Mouse (Mus musculus): ENCODE measurements around the gene Riok2. TPM values are rescaled to one million over a fixed set of nuclear protein-coding genes. Genes with fewer than 3 reads are reported as not detected.
"Not testable (repeated sequence)": the region's sequence is repeated elsewhere in the genome, so short reads cannot be mapped to it uniquely, and the experiment has no call there.

Riok2 gene
- 30.6 and 31.0 TPM in 2 replicates for total RNA-seq (2014; rRNA removed)
- polyA plus RNA-seq (2015; fragmentation: Nextera tagmentation; extraction: Ambion mirVana): 14.6 and 16.2 TPM in 2 replicates

DNA sequence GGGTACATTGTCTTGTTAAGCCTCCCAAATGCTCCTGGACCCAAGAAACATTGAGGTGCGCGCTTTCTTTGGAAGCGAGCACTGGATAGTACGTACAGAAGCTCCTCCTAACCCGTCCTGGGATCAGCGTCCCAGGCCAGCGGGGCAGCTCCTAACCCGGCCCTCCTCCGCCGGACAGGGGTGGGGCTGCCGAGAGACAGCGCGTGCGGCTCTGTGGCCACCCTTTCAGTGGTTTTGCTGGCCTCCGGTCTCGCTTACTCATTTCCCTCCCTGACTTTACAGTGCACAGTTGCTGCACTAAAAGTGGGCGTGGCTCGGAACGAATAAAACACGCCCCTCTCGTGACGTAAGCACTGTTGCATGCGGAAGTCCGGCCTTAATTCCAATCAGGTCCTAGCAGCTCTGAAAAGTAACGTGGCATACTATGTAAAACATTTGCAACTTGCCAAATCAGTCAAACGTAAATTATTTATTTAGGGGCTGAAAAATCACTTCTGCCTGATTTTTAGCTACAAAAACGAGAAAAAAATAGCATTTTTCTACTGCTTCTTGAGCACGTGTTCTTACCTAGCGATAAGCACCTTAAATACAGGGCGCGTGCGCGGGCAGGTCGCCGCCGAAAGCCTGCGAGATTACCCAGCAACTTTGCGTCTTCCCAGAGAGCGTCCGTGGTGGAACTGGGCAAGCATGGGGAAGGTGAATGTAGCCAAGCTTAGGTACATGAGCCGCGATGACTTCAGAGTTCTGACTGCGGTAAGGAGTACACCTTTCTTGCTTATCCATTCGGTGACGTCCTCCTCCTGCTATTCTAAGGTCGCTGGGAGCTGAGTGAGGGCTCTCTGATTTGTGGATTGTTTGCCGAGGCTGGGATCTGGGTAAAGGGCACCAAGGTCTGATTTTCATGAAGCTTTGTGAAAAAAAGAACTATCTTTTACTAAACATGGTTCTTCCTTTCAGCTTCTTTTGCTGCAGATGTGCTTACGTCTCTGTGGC is at the start of gene Riok2:
Gene Riok2 (plus strand): TSS at position 392 of the 993 bp plus-strand sequence.
- WGBS: under 1% methylated on average over 48 of the region's 48 CpGs
- ATAC-seq: peak; percentile 98
- peak within 1 kb of the TSS; percentile 72 for H3K4me2 ChIP-seq (ENCODE audit: low read depth)
- H3K36me3 ChIP-seq (ENCODE audit: insufficient read depth): peaks cover 7% of the 10 kb centered on the region; the same call in 1 of the 2 replicates
- H3K9ac ChIP-seq: peak within 1 kb of the TSS; percentile 80
- peak; percentile 98 for DNase-seq
- 0 out of 2 replicates have a peak, but pooled peaks cover 3% of the 10 kb centered on the region for H3K4me1 ChIP-seq (ENCODE audit: insufficient read depth)
- no peaks in the 10 kb centered on the region for H3K9me3 ChIP-seq (ENCODE audit: low read length)
- H3K27ac ChIP-seq (ENCODE audit: low read depth, low read length): peak within 1 kb of the TSS; percentile 66
- peak within 1 kb of the TSS; percentile 72 for H3K4me3 ChIP-seq (ENCODE audit: low read depth, low read length)
- H3K27me3 ChIP-seq (ENCODE audit: insufficient read depth, low read length): no peaks in the 10 kb centered on the region
- no peak for TF ChIP-seq CTCF (IDR thresholded peaks at IDR 0.05; ENCODE audit: low read depth)

DNA sequence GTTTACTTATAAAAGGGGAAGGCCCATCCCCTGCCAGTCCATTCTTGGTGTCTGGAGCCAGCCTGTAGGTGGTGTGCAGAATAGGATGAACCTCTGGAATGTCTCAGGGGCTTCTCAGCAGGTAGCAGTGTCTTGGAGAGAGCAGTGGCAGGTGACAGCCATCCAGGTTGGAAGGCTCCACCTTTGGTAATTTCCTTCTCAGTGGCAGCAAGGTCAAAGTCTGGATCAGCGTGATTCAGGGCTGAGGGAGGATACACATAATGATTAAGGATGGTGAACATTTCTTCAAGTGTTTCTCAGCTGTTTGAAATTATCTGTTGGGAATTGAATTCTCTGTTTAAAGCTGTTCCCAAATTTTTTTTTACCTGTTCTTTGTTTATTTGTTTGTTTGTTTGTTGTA is 48.1 kb upstream of the Riok2 start:
- not testable (repeated sequence) for ATAC-seq; H3K9ac ChIP-seq; H3K4me2 ChIP-seq (ENCODE audit: low read depth)

DNA sequence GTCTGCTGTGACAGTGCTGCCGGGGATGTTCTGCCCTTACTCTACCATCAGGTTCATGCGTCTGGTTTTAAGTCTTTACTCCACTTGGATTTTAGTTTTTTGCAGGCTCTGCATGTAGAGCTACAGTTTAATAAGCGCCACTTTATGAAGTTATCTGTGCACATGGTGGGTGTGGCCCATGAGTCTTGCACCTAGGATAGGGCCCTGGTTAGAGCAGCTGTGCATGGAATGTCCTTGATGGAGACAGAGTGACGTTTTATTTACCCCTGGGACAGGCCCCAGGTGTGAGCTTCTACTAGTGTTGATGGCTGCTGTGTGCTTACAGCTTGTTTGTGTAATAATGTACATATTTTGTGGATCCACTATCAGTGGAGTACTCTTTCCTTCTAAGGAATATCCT is 47.5 kb upstream of the Riok2 start:
- Histone ChIP-seq H3K4me1 (ENCODE audit: insufficient read depth) (no peaks in the 10 kb centered on the region), H3K9ac (no peak overlapping the region), H3K36me3 (ENCODE audit: insufficient read depth) (no peaks in the 10 kb centered on the region), H3K27me3 (ENCODE audit: insufficient read depth, low read length) (no peaks in the 10 kb centered on the region), H3K9me3 (ENCODE audit: low read length) (no peaks in the 10 kb centered on the region), H3K27ac (ENCODE audit: low read depth, low read length) (no peak overlapping the region), H3K4me2 (ENCODE audit: low read depth) (no peak overlapping the region), H3K4me3 (ENCODE audit: low read depth, low read length) (no peak overlapping the region)
- no peak for ATAC-seq
- DNase-seq: no peak
- TF ChIP-seq CTCF (IDR thresholded peaks at IDR 0.05; ENCODE audit: low read depth): no peak
- WGBS: 89% methylated on average over 4 of the region's 4 CpGs

More for the DNA sequence above, 48.1 kb upstream of the Riok2 start:
- H3K27me3 ChIP-seq (ENCODE audit: insufficient read depth, low read length); H3K9me3 ChIP-seq (ENCODE audit: low read length); H3K4me1 ChIP-seq (ENCODE audit: insufficient read depth); DNase-seq; H3K27ac ChIP-seq (ENCODE audit: low read depth, low read length); H3K36me3 ChIP-seq (ENCODE audit: insufficient read depth); H3K4me3 ChIP-seq (ENCODE audit: low read depth, low read length): not testable (repeated sequence)
- 88% methylated on average over 1 of the region's 1 CpGs for WGBS

DNA sequence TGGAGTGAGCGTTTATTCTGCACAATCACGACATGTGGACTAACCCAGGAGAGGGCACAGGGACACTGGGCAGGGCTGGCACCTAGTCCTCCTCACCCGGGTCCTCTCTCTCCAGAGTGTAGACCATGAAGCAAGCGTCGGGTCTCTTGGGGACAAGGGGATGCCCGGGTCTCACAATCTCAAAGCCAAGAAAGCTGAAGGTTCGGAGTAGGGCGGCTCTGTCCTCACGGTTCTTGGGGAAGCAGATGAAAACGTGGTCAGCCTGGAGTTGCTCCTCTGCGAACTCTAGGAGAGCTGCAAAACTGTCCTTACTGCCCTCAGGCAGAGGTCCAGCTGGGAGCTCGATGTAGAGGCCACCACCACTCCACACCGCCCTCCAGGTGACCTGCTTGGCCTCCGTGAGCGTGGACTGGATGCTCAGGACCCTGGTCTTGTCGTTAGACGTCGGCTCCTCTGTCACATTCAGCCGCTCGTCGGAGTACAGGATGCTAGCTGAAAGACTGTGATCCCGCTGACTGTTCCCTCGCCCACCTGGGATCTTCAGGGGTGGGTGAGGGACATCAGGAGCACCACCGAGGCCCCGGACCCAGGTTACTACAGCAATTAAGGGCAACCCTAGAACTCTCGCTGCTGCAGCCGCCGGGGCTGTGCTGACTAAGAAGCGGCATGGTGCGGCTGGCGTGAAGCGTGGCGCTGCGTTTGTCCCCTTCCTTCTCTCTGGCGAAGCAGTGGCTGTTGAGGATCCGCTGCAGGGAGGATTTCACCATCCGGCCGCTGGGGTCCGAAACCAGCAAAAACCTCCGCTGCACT is 28.5 kb upstream of the Riok2 start:
- peak overlapping the region; percentile 20 for H3K4me3 ChIP-seq (ENCODE audit: low read depth, low read length)
- peak overlapping the region; percentile 50 for H3K4me2 ChIP-seq (ENCODE audit: low read depth)
- H3K9ac ChIP-seq: peak overlapping the region; percentile 37; the same call in 1 of the 2 replicates
- not testable (repeated sequence) for H3K9me3 ChIP-seq (ENCODE audit: low read length); H3K27ac ChIP-seq (ENCODE audit: low read depth, low read length); H3K27me3 ChIP-seq (ENCODE audit: insufficient read depth, low read length); H3K4me1 ChIP-seq (ENCODE audit: insufficient read depth); H3K36me3 ChIP-seq (ENCODE audit: insufficient read depth)
- peak; percentile 1 for DNase-seq
- WGBS: 3% methylated on average over 30 of the region's 40 CpGs
- ATAC-seq: peak; percentile 86

DNA sequence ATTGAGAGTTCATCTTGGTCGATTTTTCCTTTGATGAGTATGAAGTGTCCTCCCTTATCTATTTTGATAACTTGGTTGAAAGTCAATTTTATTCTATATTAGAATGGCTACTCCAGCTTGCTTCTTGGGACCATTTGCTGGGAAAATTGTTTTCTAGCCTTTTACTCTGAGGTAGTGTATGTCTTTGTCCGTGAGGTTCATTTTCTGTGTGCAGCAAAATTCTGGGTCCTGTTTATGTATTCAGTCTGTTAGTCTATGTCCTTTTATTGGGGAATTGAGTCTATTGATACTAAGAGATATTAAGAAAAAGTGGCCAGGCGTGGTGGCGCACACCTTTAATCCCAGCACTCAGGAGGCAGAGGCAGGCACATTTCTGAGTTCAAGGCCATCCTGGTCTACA is 27.8 kb upstream of the Riok2 start:
- 0 out of 2 replicates have a peak overlapping the region, but pooled peaks have one; percentile 37 for H3K9ac ChIP-seq
- not testable (repeated sequence) for H3K4me1 ChIP-seq (ENCODE audit: insufficient read depth); ATAC-seq; H3K27me3 ChIP-seq (ENCODE audit: insufficient read depth, low read length); H3K36me3 ChIP-seq (ENCODE audit: insufficient read depth); H3K9me3 ChIP-seq (ENCODE audit: low read length); H3K27ac ChIP-seq (ENCODE audit: low read depth, low read length)
- peak overlapping the region; percentile 50 for H3K4me2 ChIP-seq (ENCODE audit: low read depth)
- DNase-seq: peak; percentile 4
- H3K4me3 ChIP-seq (ENCODE audit: low read depth, low read length): peak overlapping the region; percentile 20
- WGBS: 37% methylated on average over 4 of the region's 4 CpGs

DNA sequence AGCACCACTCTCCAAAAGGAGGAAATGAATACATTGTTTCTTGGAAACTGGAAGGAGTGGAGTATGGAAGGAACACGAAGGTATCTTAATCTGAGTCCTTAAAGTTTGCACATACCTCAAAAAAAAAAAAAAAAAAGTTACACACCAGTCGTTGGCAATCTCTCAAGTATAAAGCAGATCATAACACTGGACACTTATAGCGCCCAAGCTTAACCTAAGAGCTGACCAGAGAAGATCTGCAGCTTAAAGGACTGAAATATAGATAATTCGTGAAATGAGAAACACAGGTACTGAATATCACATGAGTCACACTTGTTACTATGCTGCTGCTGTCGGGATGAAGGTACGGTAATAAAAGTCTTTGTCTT is 575 bp upstream of the Riok2 start:
- peak overlapping the region; percentile 72 for H3K4me2 ChIP-seq (ENCODE audit: low read depth)
- 0 out of 2 replicates have a peak, but pooled peaks cover 3% of the 10 kb centered on the region for H3K36me3 ChIP-seq (ENCODE audit: insufficient read depth)
- H3K9me3 ChIP-seq (ENCODE audit: low read length): no peaks in the 10 kb centered on the region
- peak overlapping the region; percentile 72 for H3K4me3 ChIP-seq (ENCODE audit: low read depth, low read length)
- H3K27me3 ChIP-seq (ENCODE audit: insufficient read depth, low read length): no peaks in the 10 kb centered on the region
- no peak for ATAC-seq
- H3K27ac ChIP-seq (ENCODE audit: low read depth, low read length): peak overlapping the region; percentile 66; the same call in 1 of the 2 replicates
- H3K9ac ChIP-seq: peak overlapping the region; percentile 80
- 8% methylated on average over 6 of the region's 6 CpGs for WGBS
- no peak for DNase-seq
- TF ChIP-seq CTCF (IDR thresholded peaks at IDR 0.05; ENCODE audit: low read depth): no peak
- H3K4me1 ChIP-seq (ENCODE audit: insufficient read depth): 0 out of 2 replicates have a peak, but pooled peaks cover 3% of the 10 kb centered on the region
